Mouse (Mus musculus) heart, embryonic 13.5 days (tissue): ENCODE data around the gene Gnaz. TPM values are rescaled to one million over a fixed set of nuclear protein-coding genes. Genes with fewer than 3 reads are reported as not detected.
A peak's percentile ranks its signal among the peaks of the same experiment; 100 is the strongest.
"Not testable (repeated sequence)": the region's sequence is repeated elsewhere in the genome, so short reads cannot be mapped to it uniquely, and the experiment has no call there.

Source experiments
- ATAC-seq: fragments of 200-750 bp; cut with Nextera tagmentation; 2 replicates; pipeline ENCODE4 v1.8.0; 2017; ENCODE audit warnings: moderate TSS enrichment; ENCODE audit not compliant: insufficient number of reproducible peaks, low FRiP score, low TSS enrichment; ENCODE audit errors: extremely low read depth
- H3K27ac ChIP-seq: fragments of 300-500 bp; sonication (generic); replicated peaks from 2 replicates; pipeline ENCODE4 v1.5.1; 2015; ENCODE audit warnings: moderate library complexity, mild to moderate bottlenecking, inconsistent platforms
- H3K27me3 ChIP-seq: fragments of 300-500 bp; sonication (generic); replicated peaks from 2 replicates; pipeline ENCODE4 v1.6.1; 2015; ENCODE audit warnings: mild to moderate bottlenecking, inconsistent platforms
- H3K36me3 ChIP-seq: fragments of 300-500 bp; sonication (generic); 2 replicates; pipeline ENCODE4 v1.6.1; 2015; ENCODE audit warnings: mild to moderate bottlenecking, inconsistent platforms
- H3K4me1 ChIP-seq: fragments of 300-500 bp; sonication (generic); 2 replicates; pipeline ENCODE4 v1.6.1; 2015; ENCODE audit warnings: inconsistent platforms
- H3K4me2 ChIP-seq: fragments of 300-500 bp; sonication (generic); 2 replicates; pipeline ENCODE4 v1.6.1; 2015; ENCODE audit warnings: inconsistent platforms, mild to moderate bottlenecking, moderate library complexity
- H3K4me3 ChIP-seq: fragments of 300-500 bp; sonication (generic); 2 replicates; pipeline ENCODE4 v1.5.1; 2015; ENCODE audit warnings: moderate library complexity, mild to moderate bottlenecking, inconsistent platforms
- H3K9ac ChIP-seq: fragments of 300-500 bp; sonication (generic); 2 replicates; pipeline ENCODE4 v1.6.1; 2015; ENCODE audit warnings: inconsistent platforms, mild to moderate bottlenecking, moderate library complexity
- H3K9me3 ChIP-seq: fragments of 300-500 bp; sonication (generic); 2 replicates; pipeline ENCODE4 v1.6.1; 2016; ENCODE audit warnings: inconsistent platforms
- WGBS: fragments of 180-500 bp; shearing (Covaris S2); methylation state at CpG from one replicate; pipeline ENCODE4 v1.1.7; 2015; ENCODE audit warnings: mixed read lengths; 5-methylcytosine and 5-hydroxymethylcytosine counted together
- polyA plus RNA-seq: library from polyadenylated mRNA; unstranded; fragments of >200 nt; fragmentation: Nextera tagmentation; extraction: Ambion mirVana; gene quantifications from 2 replicates; pipeline ENCODE4 v1.2.1, GENCODE M21; 2015

The Gnaz gene
- polyA plus RNA-seq, 1 experiment from 2014 or later: 1.3 TPM

DNA sequence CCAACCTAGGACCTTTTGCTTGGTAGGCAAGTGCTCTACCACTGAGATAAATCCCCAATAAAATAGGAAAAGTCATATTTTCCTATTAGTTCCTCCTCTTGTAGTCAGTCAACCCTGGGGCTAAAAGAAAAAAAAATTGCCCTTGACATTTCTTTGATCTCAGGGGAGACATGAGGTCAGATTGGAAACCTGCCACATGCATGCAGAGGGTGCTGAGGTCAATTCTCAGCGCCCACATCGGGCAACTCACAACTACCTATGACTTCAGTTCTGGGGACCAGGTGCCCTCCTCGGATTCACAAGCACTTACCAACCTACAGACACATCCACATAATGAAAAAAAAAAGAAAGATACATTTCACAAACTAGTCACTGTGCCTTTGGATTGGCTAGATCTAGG, 63.3 kb downstream of the Gnaz start:
- WGBS: 73% methylated on average over 3 of the region's 3 CpGs
- Histone ChIP-seq H3K36me3 (no peaks in the 10 kb centered on the region), H3K4me1 (0 out of 2 replicates have a peak, but pooled peaks cover 6% of the 10 kb centered on the region), H3K9me3 (no peaks in the 10 kb centered on the region), H3K27ac (no peak overlapping the region), H3K4me2 (no peak overlapping the region), H3K9ac (no peak overlapping the region), H3K27me3 (no peaks in the 10 kb centered on the region), H3K4me3 (no peak overlapping the region)
- no peak for ATAC-seq

DNA sequence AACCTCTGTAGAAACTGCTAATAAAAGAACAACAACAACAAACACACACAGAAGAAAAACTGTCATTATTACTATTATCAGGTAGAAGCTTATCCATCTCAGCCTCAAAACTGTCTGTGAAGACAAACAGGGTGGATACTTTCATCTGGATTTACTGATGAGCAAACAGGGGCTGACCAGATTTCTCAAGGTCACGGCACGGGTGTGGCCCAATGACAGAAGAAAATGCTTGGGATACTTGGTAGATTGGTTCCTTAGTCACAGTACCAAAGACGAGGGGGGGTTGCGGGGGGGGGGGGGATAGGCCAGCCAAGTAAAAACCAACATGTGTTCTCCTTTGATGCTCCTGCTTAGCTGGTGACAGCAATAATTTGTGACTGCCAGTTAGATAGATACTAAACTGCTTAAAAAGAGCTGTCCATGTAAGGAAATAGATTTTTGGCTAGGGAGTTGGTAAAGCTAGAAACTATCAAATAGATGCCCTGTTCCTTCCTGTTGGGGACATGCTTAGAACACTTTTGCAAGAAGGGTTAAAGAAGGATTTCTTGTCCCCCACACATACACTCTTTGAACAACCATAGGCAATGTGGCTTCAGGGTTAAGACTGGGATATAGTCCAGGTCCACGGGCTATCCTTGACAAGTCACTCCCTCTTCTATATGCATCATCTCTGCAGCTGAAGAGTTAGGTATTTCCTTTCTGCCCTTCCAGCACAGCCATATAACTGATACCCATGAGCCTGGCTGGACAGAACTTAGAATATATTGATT, 64.6 kb downstream of the Gnaz start:
- ATAC-seq: no peak
- peaks cover 13% of the 10 kb centered on the region for H3K4me1 ChIP-seq
- no peaks in the 10 kb centered on the region for H3K9me3 ChIP-seq
- no peak overlapping the region for H3K4me3 ChIP-seq
- no peak overlapping the region for H3K4me2 ChIP-seq
- 65% methylated on average over 5 of the region's 5 CpGs for WGBS
- no peaks in the 10 kb centered on the region for H3K27me3 ChIP-seq
- no peaks in the 10 kb centered on the region for H3K36me3 ChIP-seq
- H3K9ac ChIP-seq: no peak overlapping the region
- H3K27ac ChIP-seq: no peak overlapping the region

DNA sequence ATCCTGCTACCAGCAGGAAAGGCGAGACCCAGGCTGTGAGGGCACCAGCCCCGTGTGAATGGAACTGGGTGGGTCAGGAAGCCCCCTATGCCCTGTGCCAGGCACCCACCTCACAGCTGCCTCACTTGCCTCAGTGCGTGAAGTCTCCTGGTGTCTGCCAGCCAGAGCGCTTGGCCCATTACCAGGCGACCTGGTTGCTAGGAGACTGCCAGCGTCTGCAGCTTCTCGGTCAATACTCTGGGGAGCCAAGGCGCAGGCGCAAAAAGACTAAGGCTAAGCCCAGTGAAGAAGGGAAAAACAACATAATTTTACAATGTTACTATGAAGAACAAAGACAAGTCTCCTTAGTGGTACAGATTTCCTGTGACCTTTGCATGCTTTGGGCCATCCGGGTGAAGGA, 65.4 kb downstream of the Gnaz start, which contains the start of gene Rsph14:
TSS of gene Rsph14 (minus strand) at position 192 of the 400 bp plus-strand sequence.
- WGBS: 32% methylated on average over 10 of the region's 10 CpGs
- Histone ChIP-seq H3K4me3 (no peak within 1 kb of the TSS), H3K4me2 (no peak within 1 kb of the TSS), H3K36me3 (no peaks in the 10 kb centered on the region), H3K4me1 (peaks cover 19% of the 10 kb centered on the region), H3K9me3 (no peaks in the 10 kb centered on the region), H3K27ac (no peak within 1 kb of the TSS), H3K27me3 (no peaks in the 10 kb centered on the region), H3K9ac (no peak within 1 kb of the TSS)
- no peak for ATAC-seq

DNA sequence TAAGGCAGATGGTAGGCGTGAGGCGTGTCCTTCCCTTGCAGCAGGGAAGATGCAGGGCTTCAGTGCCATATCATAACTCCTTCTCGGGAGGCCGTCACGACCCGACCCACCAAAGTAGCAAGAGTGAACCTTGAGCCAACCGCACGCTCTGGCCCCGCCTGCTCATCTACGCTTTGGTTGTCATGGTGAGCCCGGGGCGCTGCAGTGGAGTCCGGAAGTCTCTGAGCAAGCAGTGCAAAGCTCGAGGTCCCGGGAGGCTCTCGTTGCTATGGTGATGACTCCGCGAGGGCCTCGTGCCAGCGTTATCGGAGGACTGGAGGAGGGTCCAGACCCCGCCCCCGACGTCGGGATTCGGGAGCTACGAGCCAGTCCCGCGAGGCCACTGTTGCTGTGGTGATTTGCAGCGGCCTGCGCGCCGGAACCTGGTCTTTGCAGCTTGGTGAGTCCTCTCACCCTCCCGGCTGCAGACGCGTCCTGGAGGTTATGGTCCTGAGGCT, 70.0 kb downstream of the Gnaz start, which contains the start of gene Rab36:
TSS of gene Rab36 (plus strand) at position 176 of the 497 bp plus-strand sequence.
- Histone ChIP-seq H3K27me3 (no peaks in the 10 kb centered on the region), H3K9ac (peak within 1 kb of the TSS; percentile 78), H3K36me3 (no peaks in the 10 kb centered on the region), H3K4me2 (peak within 1 kb of the TSS; percentile 76), H3K9me3 (no peaks in the 10 kb centered on the region), H3K4me1 (peaks cover 25% of the 10 kb centered on the region), H3K27ac (peak within 1 kb of the TSS; percentile 49; the same call in 1 of the 2 replicates), H3K4me3 (peak within 1 kb of the TSS; percentile 53)
- peak; percentile 84 for ATAC-seq
- WGBS: 1% methylated on average over 36 of the region's 36 CpGs

DNA sequence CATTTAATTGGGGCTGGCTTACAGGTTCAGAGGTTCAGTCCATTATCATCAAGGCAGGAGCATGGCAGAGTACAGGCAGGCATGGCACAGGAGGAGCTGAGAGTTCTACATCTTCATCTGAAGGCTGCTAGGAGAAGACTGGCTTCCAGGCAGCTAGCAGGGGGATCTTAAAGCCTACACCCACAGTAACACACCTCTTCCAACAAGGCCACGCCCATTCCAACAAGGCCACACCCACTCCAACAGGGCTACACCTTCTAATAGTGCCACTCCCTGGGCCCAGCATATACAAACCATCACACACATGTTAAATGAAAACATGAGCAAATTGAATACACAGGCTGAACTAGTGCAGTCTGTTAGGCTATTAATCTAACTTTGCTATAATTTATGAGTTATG, 75.1 kb downstream of the Gnaz start:
- not testable (repeated sequence) for H3K9ac ChIP-seq

DNA sequence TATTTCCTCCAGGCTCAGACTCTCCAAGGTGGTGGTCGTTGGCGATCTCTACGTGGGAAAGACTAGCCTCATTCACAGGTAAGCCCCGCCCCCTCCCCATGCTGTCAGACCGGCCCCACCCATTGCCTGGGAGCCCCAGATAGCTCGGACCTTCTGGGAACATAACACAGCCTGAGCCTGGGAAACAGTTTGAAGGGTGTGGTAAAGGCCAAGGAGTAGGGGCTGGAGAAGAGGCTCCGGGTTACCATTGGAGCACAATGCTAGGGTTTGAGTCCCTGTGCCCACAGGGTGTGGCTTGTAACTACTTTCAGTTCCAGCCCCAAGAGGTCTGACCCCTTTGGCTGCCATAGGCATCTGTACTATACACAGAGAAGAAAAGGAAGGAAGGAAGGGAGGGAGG, 77.5 kb downstream of the Gnaz start:
- Histone ChIP-seq H3K4me2 (no peak overlapping the region), H3K4me1 (no peaks in the 10 kb centered on the region), H3K9ac (no peak overlapping the region), H3K27me3 (peaks cover 8% of the 10 kb centered on the region; the same call in 1 of the 2 replicates), H3K4me3 (no peak overlapping the region), H3K9me3 (no peaks in the 10 kb centered on the region), H3K27ac (no peak overlapping the region), H3K36me3 (peaks cover 7% of the 10 kb centered on the region)
- ATAC-seq: no peak
- 29% methylated on average over 7 of the region's 7 CpGs for WGBS

More for the DNA sequence above, 75.1 kb downstream of the Gnaz start:
- H3K9me3 ChIP-seq, H3K4me2 ChIP-seq, ATAC-seq, H3K4me1 ChIP-seq, H3K4me3 ChIP-seq, H3K27ac ChIP-seq, H3K36me3 ChIP-seq, H3K27me3 ChIP-seq: not testable (repeated sequence)
- 0% methylated on average over 1 of the region's 1 CpGs for WGBS

DNA sequence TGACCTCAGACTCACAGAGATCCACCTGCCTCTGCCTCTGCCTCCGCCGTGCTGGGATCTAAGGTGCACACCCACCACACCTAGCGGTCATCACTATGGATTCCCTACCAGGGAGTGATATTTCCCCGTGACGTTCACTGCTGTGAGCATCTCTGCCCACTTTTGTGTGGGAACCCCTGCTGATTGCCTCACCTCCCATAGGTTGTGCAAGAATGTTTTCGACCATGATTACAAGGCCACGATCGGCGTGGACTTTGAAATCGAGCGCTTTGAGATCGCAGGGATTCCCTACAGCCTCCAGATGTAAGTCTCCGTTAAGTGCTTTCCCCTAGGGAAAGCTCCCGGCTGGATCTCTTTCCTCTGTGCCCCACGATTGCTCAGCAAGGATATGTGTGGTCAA, 78.9 kb downstream of the Gnaz start:
- Histone ChIP-seq H3K27ac (no peak overlapping the region), H3K4me2 (no peak overlapping the region), H3K9ac (no peak overlapping the region), H3K27me3 (peaks cover 8% of the 10 kb centered on the region; the same call in 1 of the 2 replicates), H3K4me1 (no peaks in the 10 kb centered on the region), H3K36me3 (peaks cover 7% of the 10 kb centered on the region), H3K4me3 (no peak overlapping the region), H3K9me3 (no peaks in the 10 kb centered on the region)
- WGBS: 91% methylated on average over 15 of the region's 15 CpGs
- no peak for ATAC-seq

DNA sequence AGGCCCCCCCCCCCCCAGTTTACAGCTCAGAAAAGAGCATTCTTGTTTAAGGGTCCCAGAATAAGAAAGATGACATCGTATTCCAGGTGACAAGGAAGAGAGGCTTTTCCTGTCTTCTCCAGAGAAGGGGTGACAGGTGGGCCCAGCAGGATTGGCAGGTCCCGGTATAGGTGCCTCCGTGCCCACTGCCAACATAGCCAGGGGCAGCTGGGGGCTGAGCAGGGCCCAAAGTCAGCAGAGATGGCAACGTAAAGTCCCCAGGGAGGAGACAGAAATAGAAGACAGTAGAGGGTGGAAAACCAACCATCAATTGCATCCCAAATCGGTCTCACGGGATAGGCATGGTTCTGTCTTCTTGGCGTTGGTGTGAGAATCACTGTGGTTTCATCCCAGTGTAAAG, 81.7 kb downstream of the Gnaz start:
- 77% methylated on average over 7 of the region's 7 CpGs for WGBS
- H3K9me3 ChIP-seq: no peaks in the 10 kb centered on the region
- no peak overlapping the region for H3K27ac ChIP-seq
- H3K36me3 ChIP-seq: peaks cover 7% of the 10 kb centered on the region
- no peak overlapping the region for H3K4me3 ChIP-seq
- peaks cover 6% of the 10 kb centered on the region for H3K4me1 ChIP-seq
- ATAC-seq: no peak
- H3K4me2 ChIP-seq: no peak overlapping the region
- H3K27me3 ChIP-seq: peaks cover 33% of the 10 kb centered on the region
- no peak overlapping the region for H3K9ac ChIP-seq

DNA sequence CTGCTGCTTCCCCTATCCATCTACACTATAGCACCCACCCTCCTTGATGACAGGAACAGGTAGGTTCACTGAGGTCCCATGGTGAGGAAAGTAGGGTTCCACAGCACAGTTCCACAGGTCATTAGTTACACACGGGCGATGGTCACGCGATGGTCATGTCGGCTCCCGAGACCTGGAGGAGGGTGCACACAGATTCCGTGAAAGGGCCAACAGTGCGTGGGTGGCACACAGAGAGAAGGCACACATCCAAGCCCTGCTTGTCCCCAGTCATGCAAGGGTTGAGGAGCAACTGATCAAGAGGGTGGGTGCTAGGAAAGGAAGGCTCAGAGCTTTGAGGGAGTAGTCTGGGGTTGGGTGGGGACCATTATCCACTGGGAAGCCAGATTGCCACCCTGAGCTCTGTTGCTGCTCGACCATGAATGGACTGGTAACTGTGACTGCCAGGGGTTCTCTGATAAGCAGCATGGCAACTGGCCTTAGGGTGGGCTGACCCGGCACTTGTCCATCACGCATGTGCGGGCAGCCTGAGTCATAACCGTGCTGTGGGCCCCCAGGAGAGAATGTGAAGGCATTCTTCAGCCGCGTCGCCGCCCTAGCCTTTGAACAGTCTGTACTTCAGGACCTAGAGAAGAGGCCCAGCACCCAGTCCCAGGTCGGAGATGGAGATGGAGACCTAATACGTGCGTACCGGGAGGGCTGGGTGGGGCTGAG, 84.5 kb downstream of the Gnaz start:
- whole genome bisulfite sequencing: 86% methylated on average over 21 of the region's 21 CpGs
- no peaks in the 10 kb centered on the region for H3K9me3 ChIP-seq

DNA sequence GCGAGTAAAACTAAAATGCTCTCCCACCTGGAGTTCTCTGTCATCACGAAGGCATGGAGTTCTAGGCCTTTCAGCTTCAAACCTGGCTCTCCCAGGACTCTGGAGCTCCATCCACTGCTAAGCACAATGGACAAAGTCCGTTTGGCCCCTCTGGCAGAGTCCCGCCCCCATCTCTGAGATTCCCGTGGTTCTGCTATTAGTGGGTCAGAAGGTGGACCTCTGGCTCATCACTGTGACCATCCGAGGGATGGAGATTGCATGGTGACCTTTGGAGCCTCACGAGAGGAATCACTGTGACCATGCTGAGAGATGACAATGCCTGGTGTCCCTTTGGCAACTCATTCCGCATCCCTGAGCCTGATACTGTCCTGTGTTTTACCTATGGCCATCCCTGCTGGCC, 85.9 kb downstream of the Gnaz start:
- H3K4me2 ChIP-seq: no peak overlapping the region
- no peak for ATAC-seq
- H3K4me3 ChIP-seq: no peak overlapping the region
- H3K36me3 ChIP-seq: no peaks in the 10 kb centered on the region
- 79% methylated on average over 8 of the region's 8 CpGs for WGBS
- no peak overlapping the region for H3K9ac ChIP-seq
- H3K27ac ChIP-seq: no peak overlapping the region
- no peaks in the 10 kb centered on the region for H3K9me3 ChIP-seq
- peaks cover 53% of the 10 kb centered on the region for H3K27me3 ChIP-seq
- H3K4me1 ChIP-seq: peaks cover 28% of the 10 kb centered on the region

More for the DNA sequence above, 84.5 kb downstream of the Gnaz start:
- Histone ChIP-seq H3K4me3 (no peak overlapping the region), H3K4me1 (peaks cover 28% of the 10 kb centered on the region), H3K27ac (no peak overlapping the region), H3K4me2 (no peak overlapping the region), H3K27me3 (peaks cover 42% of the 10 kb centered on the region), H3K36me3 (peaks cover 3% of the 10 kb centered on the region; the same call in 1 of the 2 replicates), H3K9ac (no peak overlapping the region)
- no peak for ATAC-seq

DNA sequence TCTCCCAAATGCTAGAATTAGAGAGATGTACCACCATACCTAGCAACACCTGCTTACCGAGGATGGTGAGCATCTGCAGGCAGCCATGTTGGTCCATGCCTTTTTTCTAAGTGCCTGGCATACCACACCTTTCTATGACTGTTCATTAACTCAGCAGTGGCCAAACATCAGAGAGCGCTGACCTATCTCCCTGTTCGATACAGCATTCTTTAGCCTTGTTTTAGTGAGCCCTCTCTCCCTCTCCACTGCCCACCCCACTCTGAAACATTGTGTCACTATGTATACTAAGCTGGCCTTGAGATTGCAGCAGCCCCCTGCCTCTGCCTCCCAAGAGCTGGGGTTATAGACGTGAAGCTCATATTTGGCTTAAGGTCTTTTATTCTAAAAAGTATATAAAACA, 86.7 kb downstream of the Gnaz start:
- ATAC-seq: no peak
- peaks cover 60% of the 10 kb centered on the region for H3K27me3 ChIP-seq
- H3K4me1 ChIP-seq: peaks cover 28% of the 10 kb centered on the region
- H3K4me3 ChIP-seq: no peak overlapping the region
- no peak overlapping the region for H3K9ac ChIP-seq
- no peaks in the 10 kb centered on the region for H3K36me3 ChIP-seq
- no peak overlapping the region for H3K4me2 ChIP-seq
- no peak overlapping the region for H3K27ac ChIP-seq
- no peaks in the 10 kb centered on the region for H3K9me3 ChIP-seq
- WGBS: 79% methylated on average over 4 of the region's 4 CpGs
